Mouse (Mus musculus) G1E (cell line): ENCODE results near the gene Gm9945.

Experiments used
- CTCF ChIP-seq: IDR thresholded peaks from 2 replicates; pipeline ENCODE4 v1.5.1; 2012; ENCODE audit warnings: low read depth, low read length, inconsistent platforms, mixed read lengths
- GATA1 ChIP-seq: IDR thresholded peaks from 2 replicates; pipeline ENCODE4 v1.6.1; 2012; ENCODE audit warnings: borderline replicate concordance, low read length, inconsistent platforms, mixed read lengths
- POLR2AphosphoS5 ChIP-seq: IDR thresholded peaks from 2 replicates; pipeline ENCODE4 v1.6.1; 2012; ENCODE audit warnings: low read depth, low read length, inconsistent platforms; ENCODE audit not compliant: insufficient replicate concordance
- TAL1 ChIP-seq: conservative IDR thresholded peaks from 2 replicates; pipeline ENCODE4 v1.6.1; 2012; ENCODE audit warnings: low read depth, low read length, inconsistent platforms, mixed read lengths

GRCm38 (mm10) chr11:53479171-53479782, 689 bp upstream of the Gm9945 start:
- TF ChIP-seq CTCF (no peak), GATA1 (no peak), POLR2AphosphoS5 (no peak), TAL1 (no peak)
